In the genomic region with DNA sequence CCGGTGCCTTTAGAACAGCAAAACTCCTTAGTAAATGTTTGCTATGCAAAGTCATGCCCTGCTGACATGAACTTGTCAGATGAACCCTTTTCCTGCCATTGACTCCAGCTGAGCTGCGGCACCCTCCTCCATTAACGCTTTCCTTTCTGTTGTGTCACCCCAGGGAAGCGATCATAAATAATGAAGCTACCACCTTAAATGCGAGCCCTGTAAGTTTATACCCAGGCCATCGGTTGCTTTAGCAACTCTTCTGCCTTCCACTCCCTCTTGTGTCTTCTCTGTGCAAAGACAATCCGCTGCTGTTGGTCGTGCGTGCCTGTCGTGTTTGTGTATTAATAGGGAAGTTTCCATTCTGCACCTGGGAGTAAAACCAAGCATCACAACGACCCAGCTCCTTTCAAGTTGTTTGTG, we compare ENCODE assay signal across 8 mouse cellular contexts. TPM values are rescaled to one million over a fixed set of nuclear protein-coding genes. Genes with fewer than 3 reads are reported as not detected.
DNase-seq lines count a peak whose midpoint lies in the region; ATAC-seq lines count a peak whose summit lies in the region.

No protein-coding gene starts in this region.

- no peak overlapping the region for H3K9ac ChIP-seq in embryonic facial prominence, embryonic 11.5 days (replicated peaks; ENCODE audit: low read length)
- no peak overlapping the region for H3K9ac ChIP-seq in intestine, embryonic 16.5 days (ENCODE audit: low read depth, low read length)
- H3K9ac ChIP-seq in midbrain, embryonic 16.5 days (ENCODE audit: low read depth, low read length): no peak overlapping the region

- peak; percentile 86 for DNase-seq in heart, adult 11 months
- DNase-seq in heart, postnatal 25 days (ENCODE audit: low spot score): no peak
- DNase-seq in ES-CJ7 (ENCODE audit: low read depth, low spot score): peak; percentile 11
- peak; percentile 44 for DNase-seq in embryonic facial prominence, embryonic 11.5 days (ENCODE audit: low spot score)
- DNase-seq in natural killer cell, adult 2 months (ENCODE audit: low spot score in 2 of 2): no peak

- intact Hi-C loops in heart, postnatal 25 days (cut with DNase I): loop anchor here (5.0 kb wide), 1 partner anchor 446 kb away; a partner anchor contains a TSS

- H3K27me3 ChIP-seq in embryonic facial prominence, embryonic 11.5 days (ENCODE audit: control insufficient read depth, insufficient read depth, low read length): peaks cover 6% of the 10 kb centered on the region; the same call in 1 of the 2 replicates
- H3K27me3 ChIP-seq in intestine, embryonic 16.5 days (replicated peaks; ENCODE audit: control insufficient read depth, insufficient read depth, low read length): no peaks in the 10 kb centered on the region; the same call in 1 of the 2 replicates
- peaks cover 23% of the 10 kb centered on the region for H3K27me3 ChIP-seq in midbrain, embryonic 16.5 days (ENCODE audit: control insufficient read depth, insufficient read depth, low read depth, low read length)

- H3K36me3 ChIP-seq in embryonic facial prominence, embryonic 11.5 days (replicated peaks; ENCODE audit: control insufficient read depth, insufficient read depth, low read depth, low read length): no peaks in the 10 kb centered on the region
- H3K36me3 ChIP-seq in intestine, embryonic 16.5 days (ENCODE audit: control insufficient read depth, insufficient read depth, low read length): no peaks in the 10 kb centered on the region
- no peaks in the 10 kb centered on the region for H3K36me3 ChIP-seq in midbrain, embryonic 16.5 days (ENCODE audit: control insufficient read depth, insufficient read depth, low read length)

- no peaks in the 10 kb centered on the region for H3K4me1 ChIP-seq in embryonic facial prominence, embryonic 11.5 days (ENCODE audit: control insufficient read depth, insufficient read depth, low read length)
- peaks cover 19% of the 10 kb centered on the region for H3K4me1 ChIP-seq in intestine, embryonic 16.5 days (ENCODE audit: control insufficient read depth, insufficient read depth, low read length)
- H3K4me1 ChIP-seq in midbrain, embryonic 16.5 days (ENCODE audit: control insufficient read depth, insufficient read depth, low read length): peaks cover 12% of the 10 kb centered on the region; the same call in 1 of the 2 replicates

- no peak overlapping the region for H3K4me3 ChIP-seq in embryonic facial prominence, embryonic 11.5 days (ENCODE audit: low read depth, low read length)
- no peak overlapping the region for H3K4me3 ChIP-seq in intestine, embryonic 16.5 days (ENCODE audit: low read length)
- H3K4me3 ChIP-seq in midbrain, embryonic 16.5 days (ENCODE audit: low read depth, low read length): no peak overlapping the region

- no peak overlapping the region for H3K27ac ChIP-seq in embryonic facial prominence, embryonic 11.5 days (replicated peaks; ENCODE audit: low read depth, low read length)
- H3K27ac ChIP-seq in intestine, embryonic 16.5 days (ENCODE audit: low read length): no peak overlapping the region
- H3K27ac ChIP-seq in midbrain, embryonic 16.5 days (ENCODE audit: low read length): no peak overlapping the region

- H3K4me2 ChIP-seq in embryonic facial prominence, embryonic 11.5 days (ENCODE audit: low read depth, low read length): no peak overlapping the region
- peak overlapping the region; percentile 30; the same call in 1 of the 2 replicates for H3K4me2 ChIP-seq in intestine, embryonic 16.5 days (ENCODE audit: low read depth, low read length)
- H3K4me2 ChIP-seq in midbrain, embryonic 16.5 days (ENCODE audit: low read length): peak overlapping the region; percentile 25

- 5% methylated on average over 11 of the region's 11 CpGs for WGBS in embryonic facial prominence, embryonic 11.5 days
- 4% methylated on average over 11 of the region's 11 CpGs for WGBS in intestine, embryonic 16.5 days
- 9% methylated on average over 11 of the region's 11 CpGs for WGBS in midbrain, embryonic 16.5 days

- no peak for ATAC-seq in embryonic facial prominence, embryonic 11.5 days (replicated peaks; ENCODE audit: insufficient number of reproducible peaks, low FRiP score, low TSS enrichment, low read depth)
- no peak for ATAC-seq in intestine, embryonic 16.5 days
- ATAC-seq in midbrain, embryonic 16.5 days: no peak
- no peak for ATAC-seq in monocyte, adult 5-6 weeks (replicated peaks; ENCODE audit: insufficient number of reproducible peaks, low FRiP score, low TSS enrichment, poor library complexity, severe bottlenecking)

- no peaks in the 10 kb centered on the region for H3K9me3 ChIP-seq in embryonic facial prominence, embryonic 11.5 days (replicated peaks; ENCODE audit: control insufficient read depth, low read length)
- no peaks in the 10 kb centered on the region for H3K9me3 ChIP-seq in intestine, embryonic 16.5 days (ENCODE audit: control insufficient read depth, low read length)
- no peaks in the 10 kb centered on the region for H3K9me3 ChIP-seq in midbrain, embryonic 16.5 days (replicated peaks; ENCODE audit: control insufficient read depth, low read length, poor library complexity, severe bottlenecking)

RNA-seq across cellular contexts. Expression of a gene that starts 3.0 kb away (rescaled TPM):
- under 1 TPM in 1 of 2 experiments, not detected in 1; 0.55 TPM for total RNA-seq in heart, postnatal 25 days (2021)
- polyA plus RNA-seq in embryonic facial prominence, embryonic 11.5 days (2014; fragmentation: Nextera tagmentation; extraction: Ambion mirVana): 12.2 and 13.8 TPM in 2 replicates
- 17.3 and 18.3 TPM in 2 replicates for polyA plus RNA-seq in intestine, embryonic 16.5 days (2015; fragmentation: Nextera tagmentation; extraction: Ambion mirVana)
- 11.0 and 11.8 TPM in 2 replicates for polyA plus RNA-seq in midbrain, embryonic 16.5 days (2015; fragmentation: Nextera tagmentation; extraction: Ambion mirVana)
- 0.76 to 1.6 TPM in 2 of 3 replicates, not detected in the other for total RNA-seq in monocyte, adult 5-6 weeks (2017)

Comparison
In these comparisons a context has a peak if more than half of its experiments do, and no peak if none do; other contexts are left out.
1. DNase-seq: peak in heart, adult 11 months (single experiment), ES-CJ7 (single experiment) and embryonic facial prominence, embryonic 11.5 days (single experiment); none in heart, postnatal 25 days (single experiment) and natural killer cell, adult 2 months (0 of 2).